Mouse (Mus musculus) embryonic fibroblast, embryonic 13.5 days (primary cell): ENCODE results near the gene Ankrd34b. TPM values are rescaled to one million over a fixed set of nuclear protein-coding genes. Genes with fewer than 3 reads are reported as not detected.

Experiments used
- H3K27ac ChIP-seq: 2 replicates; pipeline ENCODE4 v1.5.1; 2012; ENCODE audit warnings: low read length, control low read depth, inconsistent platforms; ENCODE audit not compliant: insufficient read depth
- H3K4me1 ChIP-seq: 2 replicates; pipeline ENCODE4 v1.6.1; 2011; ENCODE audit warnings: low read length; ENCODE audit not compliant: control insufficient read depth, insufficient read depth
- H3K4me3 ChIP-seq: 2 replicates; pipeline ENCODE4 v1.5.1; 2011; ENCODE audit warnings: mild to moderate bottlenecking, control low read depth, low read length; ENCODE audit not compliant: insufficient read depth
- CTCF ChIP-seq: IDR thresholded peaks from 2 replicates; pipeline ENCODE4 v1.5.1; 2011; ENCODE audit warnings: mild to moderate bottlenecking, control low read depth, low read length, moderate library complexity, borderline replicate concordance; ENCODE audit not compliant: insufficient read depth
- POLR2A ChIP-seq: IDR thresholded peaks from 2 replicates; pipeline ENCODE4 v1.6.1; 2011; ENCODE audit warnings: low read depth, mild to moderate bottlenecking, control low read depth, low read length, moderate library complexity
- polyA plus RNA-seq: library from polyadenylated mRNA; stranded (reverse); fragments of >200 nt; gene quantifications from 2 replicates; pipeline ENCODE4 v1.2.4, GENCODE M21; 2011; ENCODE audit warnings: low read depth; ENCODE audit not compliant: missing spikeins, insufficient read length

Gene Ankrd34b
- polyA plus RNA-seq, 1 experiment: not detected

GRCm38 (mm10) chr13:92490817-92491216 is 65.1 kb downstream of the Ankrd34b start:
- TF ChIP-seq CTCF (no peak), POLR2A (no peak)
- Histone ChIP-seq H3K4me3 (no peak overlapping the region), H3K4me1 (no peaks in the 10 kb centered on the region), H3K27ac (no peak overlapping the region)

Other genes with a start within 250 kb of the Ankrd34b start
- not detected in 2 replicates for gene Gm20379, start 119.9 kb upstream of the Ankrd34b start, polyA plus RNA-seq
- 6.3 and 7.6 TPM in 2 replicates for gene Dhfr, start 71.2 kb upstream of the Ankrd34b start, polyA plus RNA-seq
- 8.1 and 14.0 TPM in 2 replicates for gene Msh3, start 70.9 kb upstream of the Ankrd34b start, polyA plus RNA-seq
- 2.3 and 2.8 TPM in 2 replicates for gene Fam151b, start 58.1 kb downstream of the Ankrd34b start, polyA plus RNA-seq
- gene Zfyve16, start 105.0 kb downstream of the Ankrd34b start, polyA plus RNA-seq: 30.4 and 32.6 TPM in 2 replicates
- not detected in 2 replicates for gene Spz1, start 150.3 kb downstream of the Ankrd34b start, polyA plus RNA-seq
- 13.3 and 17.5 TPM in 2 replicates for gene Serinc5, start 185.2 kb downstream of the Ankrd34b start, polyA plus RNA-seq